Mouse (Mus musculus) cerebellum, postnatal 25 days (tissue): ENCODE measurements around the gene Clcnkb.

Source experiments
- DNase-seq, 2 experiments: peaks; one replicate each; pipeline ENCODE4 v3.0.0; 2021; ENCODE audit warnings: mixed read lengths in 2 of 2

Gene Clcnkb

DNA sequence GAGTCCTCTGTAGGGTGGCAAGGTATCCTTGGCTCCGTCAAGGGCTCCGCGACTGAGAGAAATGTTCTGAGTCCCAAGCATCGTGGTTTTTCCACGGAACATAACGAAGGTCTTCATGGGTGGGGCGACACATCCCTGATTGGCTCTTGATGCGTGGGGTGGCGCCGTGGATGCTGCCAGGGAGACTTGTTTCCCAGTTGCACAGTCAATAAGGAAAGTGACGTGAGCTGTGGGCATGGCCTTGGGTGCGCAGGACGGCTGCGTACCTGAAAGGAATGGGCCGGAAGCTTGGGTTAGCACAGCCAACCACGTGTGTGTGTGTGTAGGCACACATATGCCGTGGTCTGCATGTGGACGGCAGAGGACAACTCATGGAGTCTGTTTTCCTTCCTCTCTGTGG is 17.4 kb upstream of the Clcnkb start:
- no peak for DNase-seq

DNA sequence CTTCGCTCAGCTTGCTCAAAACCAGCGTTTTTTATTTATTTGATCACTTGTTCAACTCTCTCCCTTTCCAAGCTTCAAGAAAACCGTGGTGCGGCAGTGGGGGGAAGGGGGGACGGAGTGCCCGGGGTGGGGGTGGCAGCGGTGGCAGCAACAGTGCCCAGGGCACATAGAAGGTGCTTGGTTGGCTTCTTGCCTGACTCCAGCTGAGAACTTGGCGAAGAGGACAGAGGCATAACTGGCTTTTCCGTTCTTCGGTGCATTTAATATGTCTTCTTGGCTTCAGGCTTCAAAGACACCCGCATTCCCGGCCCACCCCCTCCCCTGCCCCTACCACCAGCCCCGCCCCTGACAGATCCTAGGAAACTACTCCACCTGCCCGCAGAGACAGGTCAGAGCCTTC is 16.9 kb upstream of the Clcnkb start:
- peak; percentile 63 to 76 for DNase-seq

DNA sequence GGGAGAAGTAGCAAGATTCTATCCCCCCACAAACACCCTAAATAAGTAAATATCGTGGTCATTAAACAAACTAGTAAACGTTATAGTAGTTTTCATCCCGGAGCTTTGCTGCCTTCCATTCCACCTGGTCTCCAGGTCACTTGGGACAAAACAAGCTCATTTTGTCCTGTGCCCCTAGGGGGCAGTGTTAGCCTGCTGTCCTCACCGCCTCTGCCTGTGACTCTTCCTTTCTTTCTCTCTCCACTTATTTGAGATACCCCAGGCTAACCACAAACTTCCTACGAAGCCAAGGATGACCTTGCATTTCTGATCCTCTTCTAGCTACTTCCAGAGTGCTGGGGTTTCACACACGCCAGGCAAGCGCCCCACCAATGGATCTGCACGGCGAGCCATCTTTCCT is 15.2 kb upstream of the Clcnkb start:
- DNase-seq = peak; percentile 84 to 90

DNA sequence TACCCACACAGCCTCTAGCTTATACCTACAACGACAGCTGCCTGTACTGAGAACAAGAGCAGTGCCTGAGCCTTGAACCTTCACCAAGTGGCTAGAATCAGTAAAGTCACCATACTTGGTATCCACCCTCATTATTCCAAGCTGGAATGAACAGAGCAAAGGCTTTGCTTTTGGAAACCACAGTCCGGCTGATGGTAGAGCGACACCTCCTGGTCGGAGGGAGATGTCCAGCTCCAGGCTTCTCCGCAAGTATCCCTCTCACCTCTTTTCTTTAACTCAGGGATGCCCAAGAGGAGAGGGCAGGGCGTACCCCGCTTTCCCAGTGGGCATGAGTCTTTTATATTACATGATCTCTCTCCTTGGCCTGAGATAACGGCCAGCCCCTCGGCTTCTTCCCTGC is 14.0 kb upstream of the Clcnkb start:
- DNase-seq = peak in 1 of 2 experiments; percentile 43

DNA sequence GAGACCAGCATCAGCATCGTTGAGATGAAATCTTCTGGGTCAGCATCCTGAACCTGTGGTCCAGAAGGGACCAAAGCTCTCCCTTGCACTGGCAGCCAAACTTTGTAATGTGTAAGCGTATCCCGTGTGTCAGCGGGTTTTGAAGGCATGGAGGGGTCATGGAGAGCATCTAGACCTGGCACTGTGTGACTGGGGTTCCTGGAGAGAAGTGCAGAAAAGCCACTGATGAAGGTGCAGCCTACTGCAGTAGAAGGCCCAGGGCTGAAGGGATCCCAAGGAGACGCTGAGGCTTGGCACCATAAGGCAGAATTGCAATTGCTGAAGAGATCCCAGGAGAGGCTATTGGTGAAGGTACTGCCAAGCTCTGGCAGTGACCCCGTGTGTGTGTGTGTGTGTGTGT is 13.6 kb upstream of the Clcnkb start:
- no peak for DNase-seq

DNA sequence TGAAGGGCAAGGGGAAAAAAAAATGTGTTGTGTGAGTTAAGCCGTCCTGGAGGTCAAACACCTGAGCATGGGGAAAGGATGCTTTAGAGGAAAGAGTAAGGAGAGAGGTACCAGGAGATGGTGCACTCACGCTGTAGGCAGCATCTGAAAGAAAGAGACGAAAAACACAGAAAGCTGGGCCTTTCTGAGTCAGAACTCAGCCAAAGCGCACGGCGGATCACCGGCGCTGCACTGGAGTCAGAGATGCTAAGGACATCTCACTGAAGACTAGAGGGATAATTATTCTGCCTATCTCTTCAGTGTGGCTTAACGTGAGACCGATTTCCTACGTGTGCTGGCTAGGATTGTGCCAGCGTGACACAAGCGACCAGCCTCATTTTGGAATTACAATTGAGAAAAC is 12.1 kb upstream of the Clcnkb start:
- no peak for DNase-seq

DNA sequence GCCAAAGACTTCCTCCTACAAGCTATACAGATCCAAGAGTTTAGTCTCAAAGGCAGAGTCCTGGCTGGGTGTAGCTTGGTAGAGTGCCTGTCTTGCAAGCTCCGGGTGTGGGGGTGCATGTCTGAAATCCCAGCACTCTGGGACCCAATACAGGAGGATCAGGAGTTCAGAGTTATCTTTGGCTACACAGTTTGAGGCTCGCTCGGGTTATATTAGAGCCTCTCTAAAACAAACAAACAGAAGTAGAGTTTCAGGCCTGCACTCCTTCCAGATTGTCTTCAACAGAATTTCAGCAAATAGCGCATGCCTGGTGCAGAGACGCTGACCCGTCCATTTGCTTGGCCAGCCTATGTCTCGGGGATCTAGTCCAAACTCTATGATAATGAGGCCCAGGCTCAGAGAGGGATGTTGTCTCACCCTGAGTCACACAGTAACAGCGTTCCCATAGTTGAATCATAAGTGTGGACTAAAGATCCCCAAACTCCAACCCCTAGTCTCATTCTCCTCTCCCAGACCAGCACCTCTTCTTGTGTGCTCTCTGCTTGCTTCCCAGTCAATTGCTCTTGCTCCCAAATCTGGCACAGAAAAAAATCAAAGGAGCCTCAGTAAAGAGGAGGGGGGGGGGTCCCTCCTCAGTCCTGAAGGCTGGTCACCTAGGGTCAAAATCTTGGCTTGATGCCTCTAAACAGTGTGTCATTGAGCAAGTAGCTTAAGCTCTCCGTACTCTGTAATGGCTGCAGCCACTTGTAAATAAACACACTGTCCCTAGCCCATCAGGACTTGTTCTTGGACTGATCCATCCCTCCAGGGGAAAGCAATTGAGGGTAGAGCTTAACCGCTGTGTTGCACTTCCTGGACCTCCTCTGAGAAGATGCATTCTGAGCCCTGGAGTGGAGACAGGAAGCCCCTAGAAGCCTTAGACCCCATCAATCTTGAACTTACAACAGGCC is 11.3 kb upstream of the Clcnkb start:
- DNase-seq = no peak

DNA sequence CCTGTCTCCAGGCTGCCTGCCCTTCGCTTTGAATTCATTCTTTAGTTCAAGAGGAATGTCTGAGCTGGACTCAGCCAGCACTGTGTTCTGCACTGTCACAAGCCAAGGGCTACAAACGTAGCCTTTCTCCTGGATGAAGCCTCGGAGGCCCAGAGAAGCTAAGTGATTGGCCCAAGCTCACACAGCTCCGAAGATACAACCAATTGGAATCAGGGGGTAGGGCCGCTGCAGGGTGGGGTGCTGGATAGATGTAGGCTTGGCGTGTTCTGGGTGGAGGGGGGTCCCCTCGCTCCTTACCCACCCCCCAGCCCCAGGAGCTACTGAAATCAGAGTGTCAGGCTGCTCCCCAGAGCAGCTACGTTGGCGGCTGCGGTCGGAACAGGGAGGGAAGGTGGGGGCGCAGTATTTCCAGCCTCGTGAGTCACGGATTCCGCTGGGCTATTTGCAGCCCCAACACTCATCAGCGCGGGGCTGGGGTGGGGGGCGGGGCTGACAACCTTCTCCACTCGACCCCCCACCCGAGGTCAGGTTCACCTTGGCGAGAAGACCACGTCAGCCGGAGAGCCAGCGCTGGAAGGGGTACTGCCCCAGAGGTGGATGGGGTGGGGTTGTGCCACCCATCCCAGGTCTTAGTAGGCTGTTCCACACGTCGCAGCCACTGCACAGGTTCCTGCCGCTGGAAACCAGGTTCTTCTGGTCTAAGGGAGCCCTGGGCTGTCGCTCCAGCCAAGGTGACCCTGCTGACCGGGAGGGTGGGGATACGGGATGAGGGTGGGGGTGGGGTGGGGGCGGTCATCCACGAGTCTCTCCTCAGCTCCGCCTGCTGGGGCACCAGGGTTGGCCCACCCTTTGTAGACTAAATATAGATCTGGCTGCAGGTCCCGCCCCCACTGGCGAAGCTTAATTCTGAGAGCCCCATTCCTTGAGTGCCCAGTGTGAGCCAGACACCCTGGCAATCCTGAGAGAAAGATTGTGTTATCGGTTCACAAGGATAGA is 10.0 kb upstream of the Clcnkb start:
- DNase-seq = peak; percentile 57 to 67

DNA sequence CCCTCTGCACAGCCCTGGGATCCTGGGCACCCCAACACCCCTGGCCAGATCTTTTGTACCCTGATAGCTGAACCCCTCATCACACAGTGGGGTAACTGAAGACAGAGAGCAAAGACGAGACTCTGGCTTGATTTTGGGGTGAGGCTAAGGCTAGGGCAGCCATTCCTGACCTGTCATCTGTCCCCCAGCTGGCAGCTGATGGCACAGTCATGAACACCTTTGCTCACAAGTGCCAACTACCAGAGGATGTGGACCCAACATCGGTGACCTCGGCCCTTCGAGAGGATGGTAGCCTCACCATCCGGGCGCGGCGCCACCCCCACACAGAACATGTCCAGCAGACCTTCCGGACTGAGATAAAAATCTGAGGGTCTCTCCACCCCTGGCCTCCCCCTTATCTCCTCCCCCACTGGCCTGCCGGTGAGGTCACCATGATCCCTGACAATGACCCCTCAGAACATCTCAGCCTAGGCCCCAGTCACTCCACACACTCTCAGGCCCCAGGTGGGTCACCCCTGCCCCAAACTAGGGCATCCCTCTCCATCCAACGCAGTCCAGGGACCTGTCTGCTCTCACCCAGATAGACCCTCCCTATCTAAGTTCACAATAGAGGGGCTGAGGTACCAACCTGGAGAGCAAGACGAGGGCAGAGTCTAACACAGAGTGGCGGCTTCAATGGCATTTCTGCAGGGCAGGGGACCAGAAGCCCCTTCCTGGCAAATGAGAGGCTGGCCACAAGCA is 8.0 kb upstream of the Clcnkb start:
- DNase-seq = no peak

DNA sequence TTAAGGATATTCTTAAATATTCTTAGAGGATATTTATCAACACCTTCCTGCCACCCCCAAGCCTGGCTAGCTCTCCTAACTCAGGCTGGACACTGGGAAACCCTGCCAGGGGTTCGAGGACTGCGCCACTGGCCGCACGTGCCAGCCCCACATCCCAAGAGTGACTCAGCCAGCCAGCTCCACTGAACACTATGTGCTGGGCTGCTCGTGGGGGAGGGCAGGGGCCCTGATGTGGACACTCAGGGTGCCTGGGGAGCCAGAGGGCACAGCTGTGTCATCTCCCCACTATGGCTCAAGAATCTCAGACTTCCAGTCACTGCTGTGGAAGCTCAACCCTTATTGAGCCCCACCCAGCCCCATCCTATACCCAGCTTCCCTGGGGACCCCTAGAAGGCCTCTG is 7.5 kb upstream of the Clcnkb start:
- no peak for DNase-seq

DNA sequence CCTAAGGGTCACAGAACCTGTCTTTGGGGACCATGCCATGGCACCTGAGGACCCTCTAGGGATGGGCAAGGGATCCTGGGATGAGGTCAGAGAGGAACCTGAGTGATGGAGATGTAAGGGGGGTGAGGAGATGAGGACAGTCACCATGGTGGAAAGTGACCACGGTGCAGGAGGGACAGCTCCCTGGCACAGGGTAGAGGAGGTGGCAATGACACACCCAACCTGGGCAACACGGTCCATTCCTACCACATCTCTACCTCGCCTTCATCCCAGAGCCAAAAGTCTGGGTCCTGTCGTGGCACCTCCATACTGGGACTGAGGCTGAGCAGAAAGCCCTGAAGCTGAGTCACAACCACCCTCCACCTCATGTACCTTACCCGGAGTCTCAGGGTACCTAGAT is 7.0 kb upstream of the Clcnkb start:
- DNase-seq = no peak

DNA sequence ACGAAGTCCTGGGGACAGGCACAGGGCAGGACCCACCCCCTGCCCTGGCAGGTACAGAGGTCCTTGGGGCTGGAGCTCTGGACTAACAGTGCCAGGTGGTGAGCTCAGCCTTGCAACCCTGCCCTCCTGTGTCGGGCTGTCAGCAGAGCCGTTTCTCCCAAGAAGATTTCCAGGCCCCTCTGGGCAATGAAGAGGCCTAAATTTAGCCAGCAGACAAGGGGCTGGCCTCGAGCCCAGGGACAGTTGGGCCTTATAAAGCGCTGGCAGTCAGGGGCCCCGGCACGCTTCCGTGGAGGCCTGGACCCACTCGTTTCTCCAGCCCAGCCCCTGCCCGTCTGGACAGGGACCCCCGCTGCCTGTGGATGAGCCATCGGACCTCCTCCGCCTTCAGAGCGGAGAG is 5.6 kb upstream of the Clcnkb start:
- peak; percentile 64 to 75 for DNase-seq

DNA sequence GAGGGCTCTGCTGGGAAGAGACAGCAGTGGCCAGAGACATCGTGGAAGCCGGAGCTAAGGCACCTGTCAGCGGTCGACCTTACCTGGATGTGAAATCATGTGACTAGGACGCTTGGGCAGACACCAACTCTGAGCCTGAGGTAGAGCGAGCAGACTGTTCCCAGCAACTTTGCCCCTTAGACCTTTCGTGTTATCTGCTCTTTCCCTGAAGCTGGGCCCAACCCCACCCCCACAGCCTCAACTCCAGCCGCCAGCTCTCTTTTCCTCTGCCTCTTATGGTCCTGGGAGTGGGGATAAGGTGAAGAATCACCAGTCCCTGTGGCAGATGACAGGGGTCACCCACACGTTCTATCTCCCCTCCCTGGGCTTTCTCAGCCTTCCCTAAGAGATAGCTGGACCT is 5.1 kb upstream of the Clcnkb start:
- DNase-seq = no peak

DNA sequence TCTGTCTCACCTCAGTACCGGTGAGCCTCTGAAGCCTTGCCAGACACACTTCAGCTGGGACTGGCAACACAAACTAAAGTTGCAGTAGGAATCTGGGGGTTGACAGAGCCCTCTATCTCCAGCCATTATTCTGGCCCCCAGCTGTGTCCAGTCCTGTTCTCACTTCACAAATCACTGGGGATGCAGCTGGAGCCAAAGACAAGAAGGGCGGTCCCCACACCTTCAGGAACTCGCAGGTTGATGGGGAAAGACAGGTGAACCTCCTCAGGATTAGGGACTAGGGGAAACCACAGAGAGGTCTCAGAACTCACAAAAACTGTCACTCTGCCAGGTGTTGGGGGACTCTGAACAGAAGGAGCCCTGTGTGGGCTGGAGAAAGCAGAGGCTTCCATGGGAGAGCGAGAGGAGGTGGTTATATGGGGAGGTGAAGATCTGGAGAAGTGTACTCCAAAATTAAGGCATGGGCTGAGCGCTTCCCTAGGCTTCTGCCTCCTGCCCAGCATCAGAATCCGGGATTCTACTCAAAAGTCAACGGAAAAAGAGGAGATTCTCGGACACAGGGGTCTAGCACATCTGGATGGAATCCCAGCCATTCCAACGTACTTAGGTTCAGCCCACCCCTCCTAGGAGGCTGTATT is 4.5 kb upstream of the Clcnkb start, which contains the start of gene Hspb7:
Hspb7 (plus strand) TSS at position 588 of the 638 bp plus-strand sequence.
- no peak for DNase-seq

DNA sequence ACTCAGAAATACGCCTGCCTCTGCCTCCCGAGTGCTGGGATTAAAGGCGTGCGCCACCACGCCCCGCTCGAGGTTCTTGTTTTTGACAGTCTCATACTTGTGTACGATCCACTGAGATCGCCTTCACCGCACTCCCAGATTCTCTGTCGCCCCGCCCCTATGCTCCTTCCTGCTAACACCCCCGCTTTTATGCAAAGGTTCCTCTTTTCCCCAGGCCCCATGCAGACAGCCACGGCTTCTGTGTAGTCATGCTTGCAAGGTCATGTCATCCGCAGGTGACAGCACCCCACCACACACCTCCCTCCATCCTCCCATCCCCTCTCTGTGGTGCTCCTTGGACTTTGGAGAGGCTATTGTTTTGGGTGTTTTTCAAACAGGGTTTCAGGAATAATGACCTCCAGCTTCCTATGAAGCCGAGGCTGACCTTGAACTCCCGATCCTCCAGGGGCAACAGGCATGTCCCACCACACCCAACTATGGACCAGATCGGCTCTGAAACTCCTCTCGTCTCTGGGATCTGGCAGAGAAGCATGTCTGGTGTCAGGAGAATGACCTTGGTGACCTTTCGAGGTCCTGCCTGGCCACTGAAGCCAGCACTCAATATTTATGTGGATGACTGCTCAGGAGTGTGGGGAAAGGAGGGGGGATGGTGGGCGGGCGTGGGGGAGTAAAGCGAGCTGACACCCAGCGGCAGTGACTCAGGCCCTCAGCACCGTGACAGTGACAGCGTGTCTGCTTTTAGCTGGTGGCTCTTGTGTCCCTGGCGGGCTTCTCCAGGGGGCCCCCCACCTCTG is 3.8 kb upstream of the Clcnkb start:
- DNase-seq = no peak

DNA sequence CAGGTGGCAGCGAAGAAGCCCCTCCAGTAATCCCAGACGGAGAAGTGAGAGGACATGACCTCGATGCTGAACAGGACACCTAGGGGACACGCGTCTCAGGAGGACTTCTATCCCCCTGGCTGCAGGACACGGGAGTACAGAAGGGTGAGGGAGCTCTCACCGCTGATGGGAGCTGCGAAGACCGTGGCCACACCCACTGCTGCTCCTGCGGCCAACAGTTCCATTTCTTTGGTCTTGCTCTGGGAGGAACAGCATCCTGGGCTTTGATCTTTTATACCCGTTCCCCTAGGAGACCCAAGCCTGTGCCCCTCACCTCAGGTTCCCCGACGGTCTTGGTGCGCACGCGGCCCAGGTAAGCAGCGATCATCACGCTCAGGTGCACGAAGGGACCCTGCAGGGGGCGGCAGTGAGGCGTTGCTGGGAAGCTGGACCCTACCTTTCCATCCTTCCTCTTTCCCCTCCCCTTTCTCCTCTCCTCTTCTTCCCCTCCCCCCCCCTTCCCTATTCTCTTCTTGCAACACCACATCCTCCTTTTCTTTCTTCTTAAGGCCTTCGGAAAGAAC is 4.3 kb downstream of the Clcnkb start:
- DNase-seq = peak in 1 of 2 experiments; percentile 50

DNA sequence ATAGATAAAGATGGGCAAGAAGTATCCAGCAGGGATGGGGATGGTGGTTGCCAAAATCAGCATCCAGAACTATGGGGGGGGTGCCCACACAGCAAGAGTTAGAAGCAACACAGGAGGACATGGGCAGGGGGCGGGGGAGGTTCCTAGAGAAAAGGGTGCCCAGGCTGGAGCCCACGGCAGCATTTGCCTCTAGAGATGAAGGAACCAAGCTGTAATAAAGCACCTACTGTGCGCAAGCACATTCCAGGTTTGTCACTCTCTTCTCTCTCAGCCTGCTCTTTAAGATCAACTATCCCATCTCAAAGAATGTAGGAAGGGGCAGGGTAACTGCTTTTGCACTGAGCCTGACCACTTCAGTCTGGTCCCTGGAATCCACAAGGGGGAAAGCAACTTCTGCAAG is 7.2 kb downstream of the Clcnkb start:
- no peak for DNase-seq

DNA sequence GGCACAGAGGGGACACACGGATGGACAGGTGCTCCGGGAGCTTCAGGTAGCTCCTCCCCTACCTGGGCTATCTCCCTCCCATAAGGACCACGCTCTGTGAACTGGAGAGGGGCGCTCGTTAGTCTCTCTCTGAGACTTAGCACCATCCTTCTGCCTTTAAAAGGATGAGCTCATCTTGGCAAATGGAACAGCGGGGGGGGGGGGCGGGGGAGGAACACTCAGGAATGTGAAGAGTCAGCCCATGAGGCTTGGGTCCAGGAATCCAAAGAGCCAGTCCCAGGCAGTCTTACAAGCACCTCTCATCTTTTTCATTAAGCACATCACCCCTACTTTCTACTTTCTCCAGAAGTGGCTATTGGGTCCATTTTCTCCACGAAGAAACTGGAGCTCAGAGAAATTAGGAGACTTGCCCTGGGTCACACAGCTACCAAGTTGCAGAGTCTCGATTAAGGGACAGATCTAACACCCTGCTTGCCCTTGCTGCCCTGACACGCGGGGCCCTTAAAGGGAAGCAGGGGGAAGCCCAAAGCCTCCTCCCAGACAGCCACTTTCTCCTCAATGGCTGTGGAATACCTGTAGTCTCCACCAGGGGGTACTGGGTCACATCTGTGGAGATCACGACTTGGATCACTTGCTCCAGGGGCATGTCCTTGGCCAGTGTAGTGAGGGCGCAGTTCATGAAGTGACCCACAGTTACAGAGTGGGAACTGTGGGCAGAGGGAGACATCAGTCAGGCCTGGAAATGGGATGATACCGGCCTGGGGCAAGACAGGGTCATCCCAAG is 9.1 kb downstream of the Clcnkb start:
- DNase-seq = peak in 1 of 2 experiments; percentile 33

DNA sequence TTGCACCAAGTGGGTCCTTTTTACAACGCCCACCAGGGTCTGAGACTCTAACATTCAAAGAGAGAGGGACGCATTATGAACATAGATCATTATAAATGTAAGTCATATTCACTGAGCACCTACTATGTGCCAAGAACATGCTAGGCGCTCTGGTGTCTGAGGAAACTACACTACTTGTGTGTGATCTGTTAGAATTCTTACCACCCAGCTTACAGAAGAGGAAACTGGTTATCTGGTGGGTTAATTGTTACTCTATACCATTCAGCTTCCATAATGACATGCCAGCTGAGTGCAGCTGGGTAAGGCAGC is 10.5 kb downstream of the Clcnkb start:
- DNase-seq = no peak
